In the genomic region with DNA sequence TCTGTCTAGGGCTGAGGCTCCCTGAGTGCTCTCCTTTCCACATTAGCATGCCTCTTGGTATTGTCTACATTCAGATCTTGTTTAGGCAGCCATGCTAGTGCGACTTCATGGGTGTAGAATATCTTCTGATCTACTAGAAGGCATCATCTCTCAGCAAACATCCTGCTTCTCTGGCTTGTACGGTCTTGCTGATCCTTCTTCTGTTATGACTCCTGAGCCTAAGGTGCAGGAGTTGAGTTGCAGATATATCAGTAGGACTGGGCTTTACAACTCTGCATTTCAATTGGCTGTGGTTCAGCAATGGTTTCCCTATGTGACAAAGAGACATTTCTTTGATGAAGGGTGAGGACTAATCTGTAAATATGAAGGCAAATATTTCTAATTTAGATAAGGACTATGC, we compare ENCODE assay signal across 16 mouse cellular contexts.
"Had no signal": no experiment of that assay in that cellular context is flagged by ENCODE, and none has a peak within 500 bp of the region (broad histone marks: within the 10 kb centered on the region; RNA-seq: fewer than 3 reads in every experiment).

No protein-coding gene starts in this region.

- H3K4me3 ChIP-seq: liver, embryonic 15.5 days; lung, embryonic 15.5 days; megakaryocyte, embryonic 14.5 days; midbrain, embryonic 13.5 days; midbrain, embryonic 15.5 days; neural tube, embryonic 13.5 days; neural tube, embryonic 15.5 days; stomach, embryonic 15.5 days had no signal

- H3K9ac ChIP-seq: liver, embryonic 15.5 days; liver, postnatal 0 days; lung, embryonic 15.5 days; midbrain, embryonic 13.5 days; midbrain, embryonic 15.5 days; neural tube, embryonic 13.5 days; neural tube, embryonic 15.5 days; stomach, embryonic 15.5 days had no signal

- H3K27ac ChIP-seq: liver, embryonic 15.5 days; lung, embryonic 15.5 days; macrophage; midbrain, embryonic 13.5 days; midbrain, embryonic 15.5 days; neural tube, embryonic 13.5 days; neural tube, embryonic 15.5 days; stomach, embryonic 15.5 days had no signal

- DNase-seq: liver, postnatal 0 days; lung, adult 2 months; lung, postnatal 14 days; lung, postnatal 36 days; right cerebral cortex, postnatal 14 days had no signal

- H3K27me3 ChIP-seq: lung, embryonic 15.5 days; midbrain, embryonic 13.5 days; midbrain, embryonic 15.5 days; neural tube, embryonic 13.5 days; neural tube, embryonic 15.5 days; stomach, embryonic 15.5 days had no signal

- H3K9me3 ChIP-seq: liver, embryonic 15.5 days; lung, embryonic 15.5 days; megakaryocyte, embryonic 14.5 days; midbrain, embryonic 13.5 days; midbrain, embryonic 15.5 days; neural tube, embryonic 13.5 days; neural tube, embryonic 15.5 days; stomach, embryonic 15.5 days had no signal

- H3K4me1 ChIP-seq: liver, embryonic 15.5 days; lung, embryonic 15.5 days; stomach, embryonic 15.5 days had no signal

- H3K36me3 ChIP-seq: liver, embryonic 15.5 days; lung, embryonic 15.5 days; midbrain, embryonic 13.5 days; midbrain, embryonic 15.5 days; neural tube, embryonic 13.5 days; neural tube, embryonic 15.5 days; stomach, embryonic 15.5 days had no signal

- H3K4me2 ChIP-seq: liver, embryonic 15.5 days; lung, embryonic 15.5 days; midbrain, embryonic 11.5 days; midbrain, embryonic 13.5 days; midbrain, embryonic 15.5 days; neural tube, embryonic 13.5 days; neural tube, embryonic 15.5 days; stomach, embryonic 15.5 days had no signal

- ATAC-seq: liver, postnatal 0 days; lung, postnatal 0 days; midbrain, embryonic 13.5 days; midbrain, embryonic 15.5 days had no signal
